Mouse (Mus musculus): ENCODE measurements at regions not wholly inside any gene's neighbourhood (a gene's known extent, or its start where the extent isn't known, plus 50 kb on each side); places are given as distances from the start of the nearest gene placed in this dataset.

- TF ChIP-seq CTCF (IDR thresholded peaks at IDR 0.05; ENCODE audit: low read depth) (no peak), EP300 (IDR thresholded peaks at IDR 0.05; ENCODE audit: low read depth) (no peak)
Observed at GRCm38 (mm10) chr7:40674397-40674796, 223.7 kb upstream of the Vstm2b start.

All from liver, postnatal 0 days (tissue).